Mouse (Mus musculus) thymus, adult 2 months (tissue): Measurements from ENCODE around the gene Hcfc1. TPM values are rescaled to one million over a fixed set of nuclear protein-coding genes. Genes with fewer than 3 reads are reported as not detected.
A peak's percentile ranks its signal among the peaks of the same experiment; 100 is the strongest.

Experiments
- DNase-seq: peaks from one replicate; pipeline ENCODE4 v3.0.0; 2021
- H3K27ac ChIP-seq: fragments of 200-500 bp; 2 replicates; pipeline ENCODE4 v1.5.1; 2012; ENCODE audit warnings: low read length, control low read depth; ENCODE audit not compliant: control insufficient read depth, insufficient read depth
- H3K27me3 ChIP-seq: fragments of 200-500 bp; 2 replicates; pipeline ENCODE4 v1.6.1; 2012; ENCODE audit warnings: mild to moderate bottlenecking, low read length, moderate library complexity, mixed read lengths; ENCODE audit not compliant: control insufficient read depth, insufficient read depth
- H3K36me3 ChIP-seq: fragments of 200-500 bp; 2 replicates; pipeline ENCODE4 v1.6.1; 2012; ENCODE audit warnings: mild to moderate bottlenecking, low read length, moderate library complexity; ENCODE audit not compliant: control insufficient read depth, insufficient read depth
- H3K4me1 ChIP-seq: fragments of 200-500 bp; replicated peaks from 2 replicates; pipeline ENCODE4 v1.6.1; 2012; ENCODE audit warnings: low read length; ENCODE audit not compliant: control insufficient read depth, insufficient read depth
- H3K4me3 ChIP-seq: fragments of 200-500 bp; 2 replicates; pipeline ENCODE4 v1.5.1; 2012; ENCODE audit warnings: mild to moderate bottlenecking, low read length, control low read depth, moderate library complexity; ENCODE audit not compliant: control insufficient read depth, insufficient read depth
- CTCF ChIP-seq: fragments of 200-500 bp; IDR thresholded peaks from 2 replicates; pipeline ENCODE4 v1.5.1; 2012; ENCODE audit warnings: mild to moderate bottlenecking, control low read depth, low read length, moderate library complexity, borderline replicate concordance; ENCODE audit not compliant: control insufficient read depth, poor library complexity, insufficient read depth; ENCODE audit errors: extremely low read depth
- POLR2A ChIP-seq: fragments of 200-500 bp; IDR thresholded peaks from 2 replicates; pipeline ENCODE4 v1.6.1; 2012; ENCODE audit warnings: mild to moderate bottlenecking, low read length, control low read depth, moderate library complexity; ENCODE audit not compliant: control insufficient read depth, poor library complexity, insufficient read depth; ENCODE audit errors: extremely low read depth
- WGBS: fragments of 180-500 bp; shearing (Covaris S2); methylation state at CpG from one replicate; pipeline ENCODE4 v1.1.7; 2018; 5-methylcytosine and 5-hydroxymethylcytosine counted together
- polyA plus RNA-seq: library from polyadenylated mRNA; depleted of rRNA; stranded (reverse); fragments of >200 nt; gene quantifications from 2 replicates; pipeline ENCODE4 v1.2.3, GENCODE M21; 2012

The Hcfc1 gene
- polyA plus RNA-seq, 1 experiment: 193 TPM

DNA sequence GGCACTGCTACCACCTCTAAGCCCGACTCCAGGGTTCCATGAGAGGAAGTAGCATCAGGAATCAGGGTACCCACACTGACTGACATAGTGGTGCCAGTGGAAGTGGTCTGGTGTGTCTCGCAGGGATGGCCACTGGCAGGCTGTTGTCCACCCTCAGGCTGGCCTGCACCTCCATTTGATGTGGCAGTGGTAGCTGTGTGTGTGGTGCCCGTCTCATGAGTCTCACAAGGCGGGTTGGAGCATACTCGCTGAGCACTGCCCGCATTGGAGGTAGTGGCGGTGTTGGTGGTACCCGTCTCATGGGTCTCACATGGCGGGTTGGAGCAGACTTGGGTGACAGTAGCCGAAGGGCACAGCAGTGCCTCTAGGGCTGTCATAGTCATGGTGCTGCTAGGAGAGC is 16.8 kb downstream of the Hcfc1 start:
- DNase-seq: no peak
- H3K4me3 ChIP-seq: no peak overlapping the region
- H3K27me3 ChIP-seq: no peaks in the 10 kb centered on the region
- peaks cover 85% of the 10 kb centered on the region for H3K36me3 ChIP-seq
- no peak overlapping the region for H3K27ac ChIP-seq
- H3K4me1 ChIP-seq: no peaks in the 10 kb centered on the region
- TF ChIP-seq CTCF (no peak), POLR2A (no peak)
- WGBS: 94% methylated on average over 10 of the region's 10 CpGs

DNA sequence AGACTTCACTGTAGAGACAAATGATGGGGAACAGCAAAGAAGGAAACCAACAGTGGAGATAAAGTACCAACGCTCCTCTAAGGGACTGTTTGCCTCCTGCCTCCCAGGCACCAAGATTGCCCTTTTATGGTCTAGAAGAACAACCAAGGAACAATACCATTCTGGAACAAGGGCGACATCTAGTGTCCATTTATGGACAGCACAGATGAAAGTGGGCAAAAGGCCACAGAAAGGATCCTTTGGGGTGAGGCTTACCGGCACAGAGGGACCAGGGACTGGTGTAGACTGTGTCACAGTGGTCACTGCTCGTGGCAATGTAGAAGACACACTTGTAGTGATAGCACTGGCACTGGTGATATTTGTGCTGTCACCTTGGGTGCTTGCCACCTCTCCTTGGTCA is 17.5 kb downstream of the Hcfc1 start:
- no peak for TF ChIP-seq POLR2A
- no peak for TF ChIP-seq CTCF
- peak; percentile 49 for DNase-seq
- Histone ChIP-seq H3K4me1 (no peaks in the 10 kb centered on the region), H3K36me3 (peaks cover 85% of the 10 kb centered on the region), H3K27me3 (no peaks in the 10 kb centered on the region), H3K27ac (no peak overlapping the region), H3K4me3 (no peak overlapping the region)
- 40% methylated on average over 4 of the region's 4 CpGs for WGBS

DNA sequence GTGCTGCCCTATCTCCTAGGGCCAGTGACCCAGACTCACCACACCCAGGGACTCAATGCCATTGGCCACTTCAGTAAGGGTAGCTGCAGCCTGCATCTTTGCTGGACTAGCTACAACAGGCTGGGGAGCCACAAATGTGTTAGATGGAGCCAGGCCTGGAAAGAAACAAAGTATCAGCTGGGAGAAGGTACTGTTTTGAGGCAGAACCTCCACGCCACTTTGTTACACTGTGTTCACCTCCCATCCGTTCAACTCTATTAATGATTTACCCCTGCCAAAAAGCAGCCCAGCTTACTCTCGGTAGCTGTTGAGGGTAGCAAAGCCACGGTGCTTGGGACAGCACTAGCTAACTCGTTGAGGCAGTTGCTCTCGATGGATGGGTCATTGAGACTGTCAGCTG is 19.3 kb downstream of the Hcfc1 start:
- no peak overlapping the region for H3K4me3 ChIP-seq
- TF ChIP-seq CTCF (no peak), POLR2A (no peak)
- H3K36me3 ChIP-seq: peaks cover 79% of the 10 kb centered on the region
- H3K27me3 ChIP-seq: no peaks in the 10 kb centered on the region
- 98% methylated on average over 6 of the region's 6 CpGs for WGBS
- no peak overlapping the region for H3K27ac ChIP-seq
- no peaks in the 10 kb centered on the region for H3K4me1 ChIP-seq
- no peak for DNase-seq

DNA sequence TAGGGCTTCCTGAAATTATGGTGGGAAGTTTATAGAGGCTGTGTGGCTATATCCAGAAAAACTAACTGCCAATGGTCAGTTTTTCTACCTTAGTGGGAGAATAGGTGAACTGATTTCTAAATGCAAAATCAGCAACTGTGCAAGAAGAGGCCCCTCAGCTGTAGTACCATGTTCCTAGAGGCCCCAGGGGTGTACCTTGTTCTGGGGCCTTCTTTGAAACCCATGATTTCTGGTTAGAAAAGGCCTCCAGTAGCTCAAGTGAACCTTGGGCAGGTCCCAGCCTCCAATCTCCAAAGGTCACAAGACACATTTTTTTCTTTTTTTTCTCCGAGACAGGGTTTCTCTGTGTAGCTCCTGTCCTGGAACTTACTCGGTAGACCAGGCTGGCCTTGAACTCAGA is 23.9 kb downstream of the Hcfc1 start:
- Histone ChIP-seq H3K27me3 (no peaks in the 10 kb centered on the region), H3K4me3 (no peak overlapping the region), H3K4me1 (no peaks in the 10 kb centered on the region), H3K27ac (no peak overlapping the region), H3K36me3 (peaks cover 41% of the 10 kb centered on the region)
- TF ChIP-seq CTCF (no peak), POLR2A (no peak)
- WGBS: 100% methylated on average over 2 of the region's 2 CpGs
- DNase-seq: no peak

DNA sequence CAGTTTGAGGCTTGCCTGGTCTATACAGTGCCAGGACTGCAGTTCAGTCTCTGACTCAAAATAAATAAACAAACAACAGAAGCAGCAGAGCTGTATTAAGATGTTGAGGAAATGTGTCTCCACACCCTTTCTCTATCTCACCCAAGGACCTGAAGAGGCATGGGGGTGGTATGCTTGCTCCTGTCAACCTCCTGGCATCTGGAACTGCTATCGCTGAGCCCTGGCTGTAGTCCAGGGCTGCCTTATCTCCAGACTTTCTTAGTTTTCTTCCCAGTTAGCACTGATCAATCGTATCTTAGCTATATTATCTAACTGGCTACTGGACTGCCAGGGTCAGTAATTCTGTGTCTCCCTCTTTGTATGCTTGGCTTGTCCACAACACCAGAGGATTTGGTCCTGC is 24.3 kb downstream of the Hcfc1 start:
- peaks cover 36% of the 10 kb centered on the region for H3K36me3 ChIP-seq
- TF ChIP-seq POLR2A (no peak), CTCF (no peak)
- no peak for DNase-seq
- WGBS: 98% methylated on average over 2 of the region's 2 CpGs
- H3K4me1 ChIP-seq: no peaks in the 10 kb centered on the region
- no peak overlapping the region for H3K27ac ChIP-seq
- H3K4me3 ChIP-seq: no peak overlapping the region
- no peaks in the 10 kb centered on the region for H3K27me3 ChIP-seq

DNA sequence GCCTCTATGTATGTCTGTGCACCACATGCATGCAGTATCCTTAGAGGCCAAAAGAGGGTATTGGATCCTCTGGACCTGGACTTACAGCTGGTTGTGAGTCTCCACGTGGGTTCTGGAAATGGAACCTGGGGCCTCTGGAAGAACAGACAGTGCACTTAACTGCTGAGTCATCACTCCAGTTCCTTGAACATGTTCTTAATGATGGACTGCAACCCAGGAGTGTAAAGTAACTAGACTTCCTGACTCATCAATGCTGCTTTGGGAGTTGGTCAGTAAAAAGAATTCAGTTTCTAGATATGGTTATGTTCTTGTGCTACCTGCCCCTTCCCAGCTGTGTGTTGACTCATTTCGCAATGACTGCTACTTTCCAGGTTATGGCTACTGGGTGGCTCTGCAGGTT is 34.3 kb downstream of the Hcfc1 start:
- no peak for DNase-seq
- H3K27me3 ChIP-seq: no peaks in the 10 kb centered on the region
- no peaks in the 10 kb centered on the region for H3K36me3 ChIP-seq
- no peak overlapping the region for H3K27ac ChIP-seq
- TF ChIP-seq CTCF (no peak), POLR2A (no peak)
- H3K4me3 ChIP-seq: no peak overlapping the region
- H3K4me1 ChIP-seq: peaks cover 8% of the 10 kb centered on the region
- WGBS: 61% methylated on average over 2 of the region's 2 CpGs

DNA sequence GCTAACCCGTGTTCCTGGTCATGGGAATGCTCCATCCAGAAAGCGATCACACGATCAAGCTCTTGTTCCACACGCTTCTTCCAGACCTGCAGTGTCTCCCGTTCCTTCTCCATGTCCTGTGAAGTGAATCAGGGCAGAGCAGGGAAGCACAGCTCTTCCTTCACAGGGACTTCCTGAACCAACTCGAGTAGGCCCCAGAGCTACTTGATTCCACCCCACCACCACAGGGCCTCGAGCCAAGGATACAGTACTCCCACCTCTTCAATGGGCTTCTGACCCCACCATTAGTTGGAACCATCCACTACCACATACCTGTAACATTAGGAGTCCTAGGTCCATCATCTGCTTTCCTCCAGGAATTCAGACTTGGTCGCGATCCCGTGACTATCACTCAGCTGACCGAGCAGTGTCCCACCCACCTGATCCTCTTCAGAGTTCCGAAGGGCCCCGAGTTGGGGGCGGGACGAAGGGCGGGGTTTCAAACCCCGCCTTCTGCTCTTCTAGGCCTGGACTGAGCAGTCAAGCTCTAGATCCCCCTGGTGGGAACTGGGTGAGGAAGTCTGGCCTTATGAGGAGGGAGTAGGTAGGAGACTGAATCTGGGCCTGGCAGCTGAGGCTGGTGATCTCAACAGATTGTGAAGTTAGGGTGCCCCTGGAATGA is 35.6 kb downstream of the Hcfc1 start, which contains the start of gene Renbp:
Gene Renbp, minus strand, starts transcription at position 449 of the 661 bp plus-strand sequence.
- Histone ChIP-seq H3K4me3 (peak within 1 kb of the TSS; percentile 40; the same call in 1 of the 2 replicates), H3K4me1 (peaks cover 8% of the 10 kb centered on the region), H3K36me3 (no peaks in the 10 kb centered on the region), H3K27me3 (no peaks in the 10 kb centered on the region), H3K27ac (no peak within 1 kb of the TSS)
- WGBS: 29% methylated on average over 17 of the region's 17 CpGs
- TF ChIP-seq CTCF: no peak
- no peak for TF ChIP-seq POLR2A
- peak; percentile 45 for DNase-seq
